Mouse (Mus musculus) cerebellum, adult 11-12 months (tissue): ENCODE measurements around the gene Olfr323.

Experiments used
- DNase-seq: peaks from one replicate; pipeline ENCODE4 v3.0.0; 2022

Gene Olfr323

DNA sequence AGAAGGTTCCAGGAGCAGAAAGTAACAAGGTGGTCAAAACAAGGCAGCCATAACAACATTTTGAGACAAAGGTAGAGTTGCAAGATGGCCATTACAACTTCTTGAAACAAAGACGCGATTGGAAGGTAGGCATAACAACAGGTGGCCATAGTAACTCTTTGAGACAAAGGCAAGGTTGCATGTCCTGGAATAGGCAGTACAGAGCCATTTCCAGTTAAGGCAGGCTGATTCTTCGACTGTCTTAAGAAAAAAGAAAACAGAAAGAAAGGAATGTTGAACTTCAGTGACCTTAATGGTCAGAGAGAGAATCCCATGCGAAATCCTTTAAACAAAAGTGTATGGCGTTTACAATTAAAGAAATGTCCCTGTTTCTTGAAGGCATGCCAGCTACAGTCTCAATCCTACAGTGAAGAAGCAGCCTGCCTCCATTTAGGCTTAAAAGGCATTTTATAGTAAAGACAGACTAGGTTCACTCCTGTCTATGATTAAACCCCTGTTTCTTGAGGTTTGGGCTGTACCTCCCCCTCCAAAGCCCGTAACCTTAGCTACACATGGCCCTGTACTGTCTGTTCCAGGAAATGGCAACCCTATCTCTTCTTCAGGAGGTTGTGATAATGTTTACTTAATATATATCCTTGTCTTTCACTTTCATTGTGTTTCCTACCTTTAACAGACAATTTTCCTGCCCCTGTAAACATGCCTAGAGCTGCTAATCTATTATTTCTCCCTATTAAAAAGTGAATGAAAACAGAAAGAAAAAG is 27.3 kb downstream of the Olfr323 start:
- no peak for DNase-seq

DNA sequence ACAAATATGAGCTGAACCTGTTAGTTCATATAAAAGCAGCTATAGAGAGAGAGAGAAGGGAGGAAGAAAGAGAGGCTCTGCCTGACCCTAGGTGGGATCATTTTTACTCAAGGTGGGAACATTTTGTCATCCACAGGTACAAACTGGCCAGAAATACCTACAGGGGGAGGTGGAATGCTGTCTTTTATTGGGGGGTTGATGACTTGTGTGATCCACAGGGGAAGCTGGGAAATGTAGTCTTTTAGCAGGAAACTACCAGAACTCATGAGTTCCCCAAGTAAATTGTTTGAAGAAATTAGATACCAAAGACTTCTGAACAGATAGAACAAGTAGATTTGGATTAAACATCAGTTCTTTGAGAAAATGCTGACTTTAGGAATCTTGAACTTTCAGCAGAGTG is 28.2 kb downstream of the Olfr323 start:
- DNase-seq: no peak

DNA sequence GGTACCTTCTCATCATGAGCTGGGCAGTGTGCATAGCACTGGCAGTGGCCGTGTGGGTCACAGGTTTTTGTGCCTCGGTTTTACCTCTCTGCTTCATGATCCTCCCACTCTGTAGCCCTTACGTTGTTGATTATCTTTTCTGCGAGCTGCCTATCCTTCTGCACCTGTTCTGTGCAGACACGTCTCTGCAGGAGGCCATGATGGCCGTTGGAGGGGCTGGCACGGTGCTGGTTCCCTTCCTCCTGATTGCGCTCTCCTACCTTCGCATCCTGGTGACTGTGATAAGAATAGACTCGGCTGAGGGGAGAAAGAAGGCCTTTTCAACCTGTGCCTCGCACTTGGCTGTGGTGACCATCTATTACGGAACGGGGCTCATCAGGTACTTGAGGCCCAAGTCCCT is 32.5 kb downstream of the Olfr323 start:
- no peak for DNase-seq

DNA sequence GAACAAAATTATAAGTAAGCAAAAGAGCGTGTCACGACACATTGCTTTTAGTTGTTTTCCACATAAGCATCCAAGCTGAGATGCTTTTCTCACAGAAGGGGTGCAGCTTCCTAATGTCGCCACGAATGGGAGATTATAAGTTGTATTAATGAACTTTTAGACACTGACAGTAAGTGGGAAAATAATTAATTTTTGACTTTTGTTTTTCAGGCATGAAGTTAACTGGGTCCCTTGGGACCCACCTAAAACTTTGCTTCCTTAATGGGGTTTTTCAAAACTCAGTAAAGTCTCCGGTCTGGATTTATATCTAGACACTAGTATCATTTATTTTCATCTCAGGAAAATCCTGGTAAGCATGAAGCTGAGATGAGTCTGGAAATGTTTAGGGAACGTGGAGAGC is 35.5 kb downstream of the Olfr323 start, which contains the start of gene Olfr324:
TSS of gene Olfr324 (plus strand) at position 301 of the 400 bp plus-strand sequence.
- no peak for DNase-seq

DNA sequence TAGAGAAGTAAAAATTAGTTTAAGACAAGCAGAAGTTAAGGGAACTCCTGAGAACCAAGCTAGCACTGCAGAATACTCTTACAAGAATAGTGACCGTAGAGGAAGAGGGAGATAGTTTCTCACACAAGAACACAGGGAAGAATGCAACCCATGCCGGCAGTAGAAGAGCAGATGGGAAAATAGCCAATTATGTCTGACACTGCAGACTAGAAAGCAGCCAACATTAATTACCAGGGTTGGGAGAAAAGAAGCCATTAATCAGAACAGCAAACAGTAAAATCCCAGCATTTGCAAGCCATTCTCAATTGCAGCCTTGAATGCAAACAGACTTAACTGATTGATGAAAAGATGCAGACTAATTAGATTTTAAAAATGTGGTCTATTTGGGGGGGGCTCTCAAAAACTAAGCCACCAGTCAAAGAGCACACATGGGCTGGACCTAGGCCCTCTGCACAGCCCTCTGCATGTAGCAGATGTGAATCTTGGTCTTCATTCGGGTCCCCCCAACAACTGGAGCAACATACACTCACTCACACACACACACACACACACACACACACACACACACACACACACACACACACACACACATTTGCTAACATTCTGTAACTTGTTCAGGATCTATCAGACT is 41.6 kb downstream of the Olfr323 start:
- no peak for DNase-seq

DNA sequence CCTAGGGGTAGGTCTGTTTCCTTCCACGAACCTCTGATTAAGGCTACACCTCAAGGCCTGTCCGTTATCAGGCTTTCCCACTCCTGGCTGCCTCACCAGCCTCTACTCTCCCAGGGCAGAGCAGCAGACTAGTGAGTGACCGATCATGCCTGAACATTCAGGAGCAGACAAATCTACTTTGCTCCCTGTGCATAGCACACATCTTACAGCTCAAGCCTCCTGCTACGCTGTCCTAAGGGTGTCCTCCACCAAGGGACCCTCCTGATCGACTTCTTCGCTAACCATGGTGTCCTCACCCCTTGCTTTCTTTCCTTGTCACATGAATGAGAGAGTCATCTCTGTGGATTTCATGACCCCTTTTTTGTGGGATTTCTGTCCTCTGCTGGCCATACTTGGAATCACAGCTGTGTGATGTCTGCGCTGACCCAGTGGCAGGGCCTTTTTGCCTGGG is 42.4 kb downstream of the Olfr323 start:
- no peak for DNase-seq

DNA sequence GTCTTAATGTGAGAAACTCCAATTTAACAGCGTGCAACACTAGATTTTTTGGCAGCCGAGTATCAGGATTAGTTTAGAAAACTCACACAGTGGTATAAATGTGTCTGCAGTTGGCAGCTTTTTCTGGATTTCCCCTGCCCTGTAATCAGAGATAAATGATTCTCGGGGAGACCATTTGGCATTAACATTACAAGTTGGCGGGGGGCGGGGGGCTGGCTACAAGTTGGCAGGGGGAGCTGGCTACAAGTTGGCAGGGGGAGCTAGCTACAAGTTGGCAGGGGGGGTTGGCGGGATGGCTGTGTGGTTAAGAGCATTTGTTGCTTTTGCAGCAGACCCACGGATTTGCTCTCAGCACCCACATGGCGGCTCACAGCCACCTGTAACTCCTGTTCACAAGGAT is 51.7 kb downstream of the Olfr323 start:
- DNase-seq: no peak

DNA sequence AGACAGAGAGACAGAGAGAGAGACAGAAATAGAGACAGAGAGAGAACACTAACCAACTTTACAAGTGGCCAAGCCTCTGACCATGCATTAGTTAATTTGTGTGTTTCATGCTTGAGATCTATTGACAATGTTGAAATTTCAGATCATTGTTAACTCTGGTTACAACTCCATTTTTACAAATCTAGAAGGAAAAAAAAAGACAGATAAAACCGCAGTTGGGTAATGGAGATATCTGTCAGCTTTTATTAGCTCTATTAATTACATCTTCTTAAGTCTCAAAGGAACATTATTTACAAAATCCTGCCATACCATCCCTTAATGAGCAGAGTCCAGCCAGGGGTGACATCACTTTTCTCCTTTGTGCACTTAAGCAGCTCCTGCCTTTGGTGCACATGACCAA is 52.9 kb downstream of the Olfr323 start, which contains the start of gene Olfr325:
TSS of gene Olfr325 (plus strand) at position 301 of the 400 bp plus-strand sequence.
- no peak for DNase-seq
